Mouse (Mus musculus) E14TG2a.4 (cell line): Measurements from ENCODE around the gene Igsf21.

Experiments used
- CTCF ChIP-seq: conservative IDR thresholded peaks from 2 replicates; pipeline ENCODE4 v1.5.1; 2014; ENCODE audit warnings: low read length
- POU5F1 ChIP-seq: IDR thresholded peaks from 2 replicates; pipeline ENCODE4 v1.6.1; 2014; ENCODE audit warnings: low read length, borderline replicate concordance

DNA sequence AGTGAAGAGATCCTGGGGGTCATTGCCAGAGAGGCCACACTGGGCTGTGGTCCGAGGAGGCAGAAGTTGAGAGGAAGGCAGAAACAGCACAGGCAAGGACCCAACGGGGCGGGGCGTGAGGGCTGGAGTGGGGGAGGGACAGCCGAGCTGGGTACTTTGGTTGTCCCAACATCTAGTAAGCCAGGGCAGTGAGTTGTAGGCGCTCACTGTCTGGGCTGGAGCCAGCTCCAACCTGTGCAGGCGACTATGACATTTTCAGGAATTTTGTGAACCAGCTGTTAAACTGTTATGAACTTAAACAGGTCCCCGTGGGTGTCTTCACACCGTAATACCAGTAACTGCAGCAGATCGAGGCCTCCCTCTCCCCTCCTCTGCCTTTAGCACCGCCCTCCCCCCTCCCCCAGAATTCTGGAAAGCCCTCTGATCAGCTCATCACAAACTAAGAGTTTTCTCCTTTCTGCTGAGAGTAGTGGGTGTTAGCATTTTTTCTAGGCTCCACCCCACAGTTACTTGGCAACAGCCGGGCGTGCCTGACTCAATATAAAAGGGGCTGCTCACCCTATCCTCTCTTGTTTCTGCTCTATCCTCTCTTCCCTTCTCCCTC lies 208.7 kb downstream of the Igsf21 start:
- TF ChIP-seq CTCF = no peak
- no peak for TF ChIP-seq POU5F1
